In genomic region chr13:43565346-43565745, GRCm38 (mm10) we compare ENCODE assay signal across 9 mouse cellular contexts. TPM values are rescaled to one million over a fixed set of nuclear protein-coding genes. Genes with fewer than 3 reads are reported as not detected.
DNase-seq lines count a peak whose midpoint lies in the region; ATAC-seq lines count a peak whose summit lies in the region.
"Had no signal": no experiment of that assay in that cellular context is flagged by ENCODE, and none has a peak within 500 bp of the region (broad histone marks: within the 10 kb centered on the region; RNA-seq: fewer than 3 reads in every experiment).

No protein-coding gene starts in this region.

- ATAC-seq in kidney, embryonic 15.5 days (replicated peaks; ENCODE audit: low FRiP score) = no peak

- no peak overlapping the region for H3K27ac ChIP-seq in kidney, embryonic 15.5 days
- H3K27ac ChIP-seq in forebrain, embryonic 10.5 days = no peak overlapping the region
- H3K27ac ChIP-seq: stomach, embryonic 15.5 days had no signal

- no peak overlapping the region for H3K4me2 ChIP-seq in kidney, embryonic 15.5 days
- H3K4me2 ChIP-seq: stomach, embryonic 15.5 days had no signal

- no peak overlapping the region for H3K9ac ChIP-seq in kidney, embryonic 15.5 days
- H3K9ac ChIP-seq: stomach, embryonic 15.5 days had no signal

- H3K36me3 ChIP-seq in kidney, embryonic 15.5 days = no peaks in the 10 kb centered on the region
- H3K36me3 ChIP-seq in forebrain, embryonic 10.5 days (replicated peaks) = no peaks in the 10 kb centered on the region
- H3K36me3 ChIP-seq: stomach, embryonic 15.5 days had no signal

- H3K9me3 ChIP-seq in kidney, embryonic 15.5 days (replicated peaks) = no peaks in the 10 kb centered on the region
- no peaks in the 10 kb centered on the region for H3K9me3 ChIP-seq in forebrain, embryonic 10.5 days
- H3K9me3 ChIP-seq: stomach, embryonic 15.5 days had no signal

- H3K4me3 ChIP-seq in kidney, embryonic 15.5 days (replicated peaks) = no peak overlapping the region
- H3K4me3 ChIP-seq in forebrain, embryonic 10.5 days = no peak overlapping the region
- H3K4me3 ChIP-seq: stomach, embryonic 15.5 days had no signal

- 13% methylated on average over 9 of the region's 9 CpGs for WGBS in kidney, embryonic 15.5 days
- 20% methylated on average over 9 of the region's 9 CpGs for WGBS in forebrain, embryonic 10.5 days

- intact Hi-C loops in heart, postnatal 25 days (cut with DNase I) = no loop called here
- intact Hi-C loops in left cerebral cortex, postnatal 36 days (cut with DNase I) = no loop called here

- H3K27me3 ChIP-seq in kidney, embryonic 15.5 days = no peaks in the 10 kb centered on the region
- peaks cover 32% of the 10 kb centered on the region for H3K27me3 ChIP-seq in forebrain, embryonic 10.5 days (ENCODE audit: poor library complexity, severe bottlenecking)
- H3K27me3 ChIP-seq: stomach, embryonic 15.5 days had no signal

- H3K4me1 ChIP-seq in kidney, embryonic 15.5 days = peaks cover 8% of the 10 kb centered on the region
- H3K4me1 ChIP-seq in forebrain, embryonic 10.5 days = peaks cover 25% of the 10 kb centered on the region

- peak; percentile 77 for DNase-seq in kidney, adult 9 months
- peak; percentile 81 for DNase-seq in c-Kit-positive CD71-negative TER-119-negative erythroid progenitor cells, embryonic 14.5 days (ENCODE audit: low read depth)
- DNase-seq in forebrain, embryonic 10.5 days (ENCODE audit: extremely low spot score, low spot score) = peak; percentile 79
- DNase-seq in heart, postnatal 25 days (ENCODE audit: low spot score) = peak; percentile 23
- peak; percentile 78 to 88 for DNase-seq in left cerebral cortex, postnatal 36 days (ENCODE audit: low spot score in 2 of 2)
- peak; percentile 23 for DNase-seq in ovary, adult 18-20 months (ENCODE audit: low spot score)
- peak; percentile 80 for DNase-seq in thymus, postnatal 0 days (ENCODE audit: low spot score)

RNA-seq across cellular contexts. Expression of gene Mcur1, which starts 5.4 kb away (rescaled TPM):
- polyA plus RNA-seq in kidney, embryonic 15.5 days (2015; fragmentation: Nextera tagmentation; extraction: Ambion mirVana) = 20.2 and 21.9 TPM in 2 replicates
- polyA plus RNA-seq in forebrain, embryonic 10.5 days (2016; fragmentation: Nextera tagmentation; extraction: Ambion mirVana) = 10.1 and 10.5 TPM in 2 replicates
- total RNA-seq in heart, postnatal 25 days (2021) = 10 to 100 TPM; 45.0 to 46.3 TPM
- total RNA-seq in left cerebral cortex, postnatal 36 days (2021) = 10 to 100 TPM; 14.9 to 18.5 TPM
- polyA plus RNA-seq in thymus, postnatal 0 days (2015; fragmentation: Nextera tagmentation; extraction: Ambion mirVana) = 11.9 and 12.7 TPM in 2 replicates

RNA-seq across cellular contexts. Expression of gene Rnf182, which starts 50.2 kb away (rescaled TPM):
- 1.3 and 2.3 TPM in 2 replicates for polyA plus RNA-seq in kidney, embryonic 15.5 days (2015; fragmentation: Nextera tagmentation; extraction: Ambion mirVana)
- polyA plus RNA-seq in forebrain, embryonic 10.5 days (2016; fragmentation: Nextera tagmentation; extraction: Ambion mirVana) = 6.6 and 6.7 TPM in 2 replicates
- under 1 TPM in 1 of 2 experiments, not detected in 1; 0.22 TPM for total RNA-seq in heart, postnatal 25 days (2021)
- total RNA-seq in left cerebral cortex, postnatal 36 days (2021) = 1 to 10 TPM; 7.1 to 8.4 TPM
- 0.10 and 0.33 TPM in 2 replicates for polyA plus RNA-seq in thymus, postnatal 0 days (2015; fragmentation: Nextera tagmentation; extraction: Ambion mirVana)

Comparison
In these comparisons a context has a peak if more than half of its experiments do, and no peak if none do; other contexts are left out.
1. DNase-seq: peak in every context shown above with its lines; median percentile 83 in left cerebral cortex, postnatal 36 days; 81 in c-Kit-positive CD71-negative TER-119-negative erythroid progenitor cells, embryonic 14.5 days; 80 in thymus, postnatal 0 days; 79 in forebrain, embryonic 10.5 days; 77 in kidney, adult 9 months; 23 in heart, postnatal 25 days; 23 in ovary, adult 18-20 months.